Mouse (Mus musculus): Measurements from ENCODE around the gene Cacna1b.

DNA sequence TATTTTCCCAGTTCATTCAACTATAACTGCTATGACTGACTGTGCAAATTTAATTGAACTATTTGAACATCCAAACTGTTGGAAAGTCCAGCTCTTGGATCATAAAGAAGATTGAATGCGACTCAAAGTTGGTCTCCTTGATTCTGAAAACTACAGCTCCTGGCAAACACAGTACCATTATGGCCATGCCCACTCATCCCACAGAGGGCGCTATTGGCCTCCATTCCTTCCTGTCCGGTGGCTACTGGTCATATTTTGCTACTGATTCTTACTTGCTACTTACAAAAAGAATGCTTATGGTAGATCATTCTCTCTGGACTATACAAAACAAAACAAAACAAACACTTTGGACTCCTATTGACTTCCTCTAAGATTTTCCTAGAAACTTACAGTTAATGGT lies 188.3 kb downstream of the Cacna1b start:
- TF ChIP-seq POLR2A (IDR thresholded peaks at IDR 0.05; ENCODE audit: insufficient read length, low read depth) (no peak), MYOG (IDR thresholded peaks at IDR 0.05; ENCODE audit: control insufficient read depth in 1 of 3, insufficient read depth in 1 of 3, insufficient read length in 2 of 3, low read depth in 2 of 3) (no peak)
